Mouse (Mus musculus): ENCODE measurements around the gene Hspa8.

The Hspa8 gene

GRCm38 (mm10) chr9:40811860-40812259 is 11.1 kb downstream of the Hspa8 start:
- DNase-seq = no peak

GRCm38 (mm10) chr9:40814060-40814459 is 13.3 kb downstream of the Hspa8 start:
- DNase-seq = no peak

- DNase-seq = no peak
Measured at GRCm38 (mm10) chr9:40817325-40818028, 16.7 kb downstream of the Hspa8 start.

- no peak for DNase-seq
Measured at GRCm38 (mm10) chr9:40825601-40826000, 24.8 kb downstream of the Hspa8 start.

GRCm38 (mm10) chr9:40827366-40827765 is 26.6 kb downstream of the Hspa8 start:
- no peak for DNase-seq

- DNase-seq = peak; percentile 62
Measured at GRCm38 (mm10) chr9:40834569-40834968, 33.8 kb downstream of the Hspa8 start.

- DNase-seq = no peak
Measured at GRCm38 (mm10) chr9:40836681-40837080, 35.9 kb downstream of the Hspa8 start.

- DNase-seq = no peak
Measured at GRCm38 (mm10) chr9:40839662-40840061, 38.9 kb downstream of the Hspa8 start.

- no peak for DNase-seq
Measured at GRCm38 (mm10) chr9:40851515-40851914, 50.7 kb downstream of the Hspa8 start.

GRCm38 (mm10) chr9:40858461-40859160 is 57.8 kb downstream of the Hspa8 start:
- no peak for DNase-seq

GRCm38 (mm10) chr9:40859196-40859595 is 58.4 kb downstream of the Hspa8 start:
- DNase-seq = no peak

All from right cerebral cortex, postnatal 25 days (tissue).